Mouse (Mus musculus) midbrain, embryonic 14.5 days (tissue): Measurements from ENCODE around the gene Arhgap9. TPM values are rescaled to one million over a fixed set of nuclear protein-coding genes. Genes with fewer than 3 reads are reported as not detected.

Source experiments
- ATAC-seq: fragments of 200-750 bp; cut with Nextera tagmentation; 2 replicates; pipeline ENCODE4 v1.8.0; 2017; ENCODE audit warnings: moderate number of reproducible peaks, moderate library complexity; ENCODE audit not compliant: low FRiP score, low TSS enrichment
- DNase-seq: peaks from one replicate; pipeline ENCODE4 v3.0.0-alpha.2; 2015
- H3K27ac ChIP-seq: fragments of 300-500 bp; sonication (generic); replicated peaks from 2 replicates; pipeline ENCODE4 v1.5.1; 2014; ENCODE audit warnings: mild to moderate bottlenecking, low read depth, low read length, moderate library complexity
- H3K27me3 ChIP-seq: fragments of 300-500 bp; sonication (generic); 2 replicates; pipeline ENCODE4 v1.6.1; 2014; ENCODE audit warnings: low read length, control low read depth, mixed read lengths; ENCODE audit not compliant: control insufficient read depth, insufficient read depth
- H3K36me3 ChIP-seq: fragments of 300-500 bp; sonication (generic); 2 replicates; pipeline ENCODE4 v1.6.1; 2014; ENCODE audit warnings: low read length, control low read depth; ENCODE audit not compliant: control insufficient read depth, insufficient read depth
- H3K4me1 ChIP-seq: fragments of 300-500 bp; sonication (generic); 2 replicates; pipeline ENCODE4 v1.6.1; 2014; ENCODE audit warnings: mild to moderate bottlenecking, antibody characterized with exemption, low read length, control low read depth; ENCODE audit not compliant: control insufficient read depth, insufficient read depth
- H3K4me2 ChIP-seq: fragments of 300-500 bp; sonication (generic); 2 replicates; pipeline ENCODE4 v1.6.1; 2014; ENCODE audit warnings: mild to moderate bottlenecking, low read length, moderate library complexity
- H3K4me3 ChIP-seq: fragments of 300-500 bp; sonication (generic); replicated peaks from 2 replicates; pipeline ENCODE4 v1.5.1; 2014; ENCODE audit warnings: low read depth, low read length
- H3K9ac ChIP-seq: fragments of 300-500 bp; sonication (generic); replicated peaks from 2 replicates; pipeline ENCODE4 v1.6.1; 2014; ENCODE audit warnings: mild to moderate bottlenecking, low read length, moderate library complexity
- H3K9me3 ChIP-seq: fragments of 300-500 bp; sonication (generic); 2 replicates; pipeline ENCODE4 v1.6.1; 2016; ENCODE audit warnings: low read length, control low read depth, mixed read lengths; ENCODE audit not compliant: control insufficient read depth
- WGBS: fragments of 180-500 bp; shearing (Covaris S2); extraction: QIAGEN DNeasy Blood & Tissue Kit; methylation state at CpG from one replicate; pipeline ENCODE4 v1.1.7; 2014; 5-methylcytosine and 5-hydroxymethylcytosine counted together
- polyA plus RNA-seq: library from polyadenylated mRNA; unstranded; fragments of >200 nt; fragmentation: Nextera tagmentation; extraction: Ambion mirVana; gene quantifications from 2 replicates; pipeline ENCODE4 v1.2.1, GENCODE M21; 2014

The Arhgap9 gene
- polyA plus RNA-seq, 1 experiment from 2014 or later, result 1.1 TPM

- H3K9me3 ChIP-seq, result no peaks in the 10 kb centered on the region
Measured at GRCm38 (mm10) chr10:127325454-127326016, 3.8 kb downstream of the Arhgap9 start.

GRCm38 (mm10) chr10:127326017-127326801 is 4.4 kb downstream of the Arhgap9 start:
- Histone ChIP-seq H3K9me3 (no peaks in the 10 kb centered on the region), H3K27ac (no peak overlapping the region), H3K4me1 (peaks cover 10% of the 10 kb centered on the region; the same call in 1 of the 2 replicates), H3K9ac (no peak overlapping the region; the same call in 1 of the 2 replicates), H3K4me3 (peak overlapping the region; percentile 29), H3K36me3 (no peaks in the 10 kb centered on the region), H3K27me3 (peaks cover 57% of the 10 kb centered on the region), H3K4me2 (peak overlapping the region; percentile 52)
- under 1% methylated on average over 54 of the region's 54 CpGs for WGBS
- ATAC-seq, result no peak
- peak; percentile 33 for DNase-seq

More at GRCm38 (mm10) chr10:127325454-127326016, 3.8 kb downstream of the Arhgap9 start:
- 29% methylated on average over 14 of the region's 14 CpGs for WGBS
- Histone ChIP-seq H3K36me3 (no peaks in the 10 kb centered on the region), H3K27ac (no peak overlapping the region), H3K27me3 (peaks cover 57% of the 10 kb centered on the region), H3K4me3 (0 out of 2 replicates have a peak overlapping the region, but pooled peaks have one; percentile 29), H3K4me1 (peaks cover 10% of the 10 kb centered on the region; the same call in 1 of the 2 replicates), H3K4me2 (no peak overlapping the region), H3K9ac (no peak overlapping the region)
- ATAC-seq (no peak), DNase-seq (no peak)

DNA sequence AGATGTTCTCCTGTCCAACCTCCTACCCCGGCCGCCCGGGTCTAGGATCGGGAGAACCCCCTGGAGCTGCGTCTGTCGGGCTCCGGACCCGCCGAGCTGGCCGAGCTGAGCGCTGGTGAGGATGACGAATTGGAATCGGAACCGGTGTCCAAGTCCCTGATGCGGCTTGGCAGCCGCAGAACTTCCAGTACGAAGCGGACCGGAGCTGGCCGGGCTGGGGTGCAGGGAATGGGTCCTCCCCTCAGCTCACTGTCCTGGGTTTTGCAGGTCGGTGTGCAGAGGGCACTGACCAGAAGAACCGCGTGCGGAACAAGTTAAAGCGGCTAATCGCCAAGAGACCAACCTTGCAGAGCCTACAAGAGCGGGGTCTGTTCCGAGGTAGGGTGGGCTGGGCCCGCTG is 5.1 kb downstream of the Arhgap9 start:
- DNase-seq, result no peak
- Histone ChIP-seq H3K4me3 (peak overlapping the region; percentile 29), H3K27me3 (peaks cover 57% of the 10 kb centered on the region), H3K36me3 (no peaks in the 10 kb centered on the region), H3K9ac (no peak overlapping the region; the same call in 1 of the 2 replicates), H3K9me3 (no peaks in the 10 kb centered on the region), H3K4me2 (peak overlapping the region; percentile 52), H3K4me1 (peaks cover 10% of the 10 kb centered on the region; the same call in 1 of the 2 replicates), H3K27ac (no peak overlapping the region)
- no peak for ATAC-seq
- 4% methylated on average over 29 of the region's 29 CpGs for WGBS

DNA sequence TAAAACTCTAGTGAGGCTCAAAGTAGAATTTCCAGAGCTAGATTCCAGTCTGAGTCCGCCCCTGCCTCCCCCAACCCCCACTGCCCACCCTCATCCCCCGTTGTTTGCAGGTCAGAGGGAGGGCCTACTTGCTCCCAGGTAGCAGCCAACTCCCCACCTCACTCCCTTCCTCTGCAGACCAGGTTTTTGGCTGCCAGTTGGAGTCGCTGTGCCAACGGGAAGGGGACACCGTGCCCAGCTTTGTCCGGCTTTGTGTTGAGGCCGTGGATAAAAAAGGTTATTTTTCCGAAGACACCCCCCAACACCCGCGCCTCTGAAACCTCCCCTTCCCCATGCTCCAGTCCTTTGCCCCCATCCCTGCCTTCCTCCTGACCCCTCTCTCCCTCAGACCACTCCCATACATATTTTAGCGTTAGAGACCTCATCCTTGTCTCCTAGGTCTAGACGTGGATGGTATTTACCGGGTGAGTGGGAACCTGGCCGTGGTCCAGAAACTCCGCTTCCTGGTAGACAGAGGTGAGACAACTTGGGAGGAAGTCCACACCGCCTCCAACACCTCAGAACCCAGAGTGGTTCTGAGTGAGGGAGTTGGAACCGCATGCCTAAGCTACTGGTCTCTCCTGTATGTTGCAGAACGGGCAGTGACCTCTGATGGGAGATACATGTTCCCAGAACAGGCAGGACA is 5.8 kb downstream of the Arhgap9 start:
- ATAC-seq (no peak), DNase-seq (no peak)
- Histone ChIP-seq H3K36me3 (no peaks in the 10 kb centered on the region), H3K27ac (no peak overlapping the region), H3K4me3 (no peak overlapping the region), H3K4me2 (no peak overlapping the region), H3K9me3 (no peaks in the 10 kb centered on the region), H3K27me3 (peaks cover 57% of the 10 kb centered on the region), H3K4me1 (peaks cover 10% of the 10 kb centered on the region; the same call in 1 of the 2 replicates), H3K9ac (no peak overlapping the region)
- 47% methylated on average over 18 of the region's 18 CpGs for WGBS

GRCm38 (mm10) chr10:127330212-127330611 is 8.4 kb downstream of the Arhgap9 start:
- 82% methylated on average over 7 of the region's 7 CpGs for WGBS
- ATAC-seq (no peak), DNase-seq (no peak)
- Histone ChIP-seq H3K27me3 (peaks cover 41% of the 10 kb centered on the region), H3K4me1 (peaks cover 10% of the 10 kb centered on the region; the same call in 1 of the 2 replicates), H3K27ac (no peak overlapping the region), H3K4me3 (no peak overlapping the region), H3K9me3 (no peaks in the 10 kb centered on the region), H3K4me2 (no peak overlapping the region), H3K36me3 (no peaks in the 10 kb centered on the region), H3K9ac (no peak overlapping the region)

DNA sequence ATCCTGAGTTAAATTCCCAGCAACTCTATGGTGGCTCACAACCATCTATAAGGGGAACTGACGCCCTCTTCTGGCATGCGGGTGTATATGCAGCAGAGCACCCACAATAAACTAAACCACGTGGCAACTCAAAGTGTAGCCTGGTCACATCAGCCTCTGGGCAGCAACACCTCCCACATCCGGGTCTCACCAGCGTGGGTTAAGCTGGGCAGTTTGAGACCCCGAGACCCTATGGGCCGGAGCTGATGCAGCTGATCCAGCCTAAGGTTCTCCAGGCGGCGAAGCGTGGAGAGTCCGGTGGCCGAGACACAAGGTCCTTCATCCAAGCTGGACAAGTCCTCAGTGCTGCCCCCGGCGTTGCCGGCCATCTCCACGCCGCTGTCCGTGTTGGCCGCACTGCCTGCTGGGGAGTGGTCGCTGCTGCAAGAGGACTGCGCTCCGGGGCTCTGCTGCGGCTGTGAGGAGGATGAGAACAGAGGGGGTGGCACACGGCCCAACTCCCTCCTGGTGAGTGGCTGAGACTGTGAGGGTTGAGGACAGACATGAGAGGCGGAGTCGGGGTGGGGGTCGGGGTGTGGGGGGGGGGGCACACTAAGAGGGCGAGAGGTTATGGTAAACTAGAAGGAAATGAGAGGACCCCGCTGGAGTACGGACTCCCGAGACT is 10.6 kb downstream of the Arhgap9 start:
- DNase-seq (peak; percentile 50), ATAC-seq (no peak)
- no peak overlapping the region for H3K27ac ChIP-seq
- no peaks in the 10 kb centered on the region for H3K36me3 ChIP-seq
- H3K27me3 ChIP-seq, result peaks cover 19% of the 10 kb centered on the region
- H3K9me3 ChIP-seq, result no peaks in the 10 kb centered on the region
- H3K4me2 ChIP-seq, result peak overlapping the region; percentile 41
- peak overlapping the region; percentile 19 for H3K4me3 ChIP-seq
- no peak overlapping the region for H3K9ac ChIP-seq
- 22% methylated on average over 31 of the region's 31 CpGs for WGBS
- H3K4me1 ChIP-seq, result no peaks in the 10 kb centered on the region

GRCm38 (mm10) chr10:127333152-127333551 is 11.4 kb downstream of the Arhgap9 start:
- Histone ChIP-seq H3K27ac (no peak overlapping the region), H3K9ac (no peak overlapping the region), H3K4me3 (no peak overlapping the region), H3K36me3 (no peaks in the 10 kb centered on the region), H3K9me3 (no peaks in the 10 kb centered on the region), H3K27me3 (peaks cover 11% of the 10 kb centered on the region), H3K4me1 (no peaks in the 10 kb centered on the region), H3K4me2 (no peak overlapping the region)
- DNase-seq (no peak), ATAC-seq (no peak)
- WGBS, result 56% methylated on average over 5 of the region's 5 CpGs

GRCm38 (mm10) chr10:127335271-127335670 is 13.5 kb downstream of the Arhgap9 start:
- 64% methylated on average over 1 of the region's 1 CpGs for WGBS
- peaks cover 10% of the 10 kb centered on the region for H3K27me3 ChIP-seq
- H3K27ac ChIP-seq, result no peak overlapping the region
- DNase-seq (no peak), ATAC-seq (no peak)
- H3K9me3 ChIP-seq, result no peaks in the 10 kb centered on the region
- H3K4me2 ChIP-seq, result no peak overlapping the region
- H3K4me3 ChIP-seq, result no peak overlapping the region
- no peak overlapping the region for H3K9ac ChIP-seq
- peaks cover 13% of the 10 kb centered on the region; the same call in 1 of the 2 replicates for H3K4me1 ChIP-seq
- no peaks in the 10 kb centered on the region for H3K36me3 ChIP-seq
